Mouse (Mus musculus): ENCODE measurements around the gene Col26a1. TPM values are rescaled to one million over a fixed set of nuclear protein-coding genes. Genes with fewer than 3 reads are reported as not detected.

The Col26a1 gene
- polyA plus RNA-seq, 1 experiment from 2014 or later: 145 TPM

GRCm38 (mm10) chr5:136710742-136711141 lies 172.3 kb downstream of the Col26a1 start:
- H3K4me2 ChIP-seq: no peak overlapping the region
- no peak overlapping the region for H3K9ac ChIP-seq (replicated peaks)
- peaks cover under 1% of the 10 kb centered on the region; the same call in 1 of the 2 replicates for H3K9me3 ChIP-seq
- no peak for ATAC-seq (ENCODE audit: insufficient number of reproducible peaks, insufficient read depth, low FRiP score, low TSS enrichment, low read depth)
- 60% methylated on average over 4 of the region's 4 CpGs for WGBS
- H3K27ac ChIP-seq: no peak overlapping the region
- no peaks in the 10 kb centered on the region for H3K36me3 ChIP-seq
- no peak overlapping the region for H3K4me3 ChIP-seq (replicated peaks)
- H3K4me1 ChIP-seq (replicated peaks): peaks cover 15% of the 10 kb centered on the region
- H3K27me3 ChIP-seq: peaks cover 26% of the 10 kb centered on the region

- Histone ChIP-seq H3K36me3 (no peaks in the 10 kb centered on the region), H3K4me3 (replicated peaks) (no peak overlapping the region), H3K9me3 (peaks cover 3% of the 10 kb centered on the region; the same call in 1 of the 2 replicates), H3K9ac (replicated peaks) (no peak overlapping the region), H3K27ac (no peak overlapping the region), H3K4me1 (replicated peaks) (peaks cover 10% of the 10 kb centered on the region; the same call in 1 of the 2 replicates), H3K4me2 (no peak overlapping the region), H3K27me3 (0 out of 2 replicates have a peak, but pooled peaks cover 3% of the 10 kb centered on the region)
- 78% methylated on average over 12 of the region's 12 CpGs for WGBS
- no peak for ATAC-seq (ENCODE audit: insufficient number of reproducible peaks, insufficient read depth, low FRiP score, low TSS enrichment, low read depth)
Measured at GRCm38 (mm10) chr5:136708116-136708515, 174.9 kb downstream of the Col26a1 start.

DNA sequence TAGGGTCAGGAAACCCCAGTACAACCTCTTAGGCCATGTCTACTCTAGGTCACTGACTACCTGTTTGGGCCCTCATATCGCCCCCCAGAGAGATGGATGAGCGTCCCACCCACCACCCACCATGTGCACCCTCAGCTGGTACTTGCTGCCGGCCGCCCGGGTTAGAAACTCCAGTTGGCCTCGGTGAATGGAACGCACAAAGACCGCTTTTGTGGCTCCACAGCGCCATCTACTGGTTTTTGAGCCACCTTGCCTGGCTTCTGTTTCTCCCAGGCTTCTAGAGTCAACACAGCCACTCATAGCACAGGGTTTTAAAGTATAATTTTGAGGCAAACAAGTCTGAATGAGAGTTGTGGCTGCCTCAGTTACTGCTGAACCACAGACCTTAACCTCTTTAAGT lies 176.2 kb downstream of the Col26a1 start:
- peaks cover 10% of the 10 kb centered on the region; the same call in 1 of the 2 replicates for H3K4me1 ChIP-seq (replicated peaks)
- no peak overlapping the region for H3K27ac ChIP-seq
- no peak overlapping the region for H3K4me2 ChIP-seq
- peaks cover 3% of the 10 kb centered on the region; the same call in 1 of the 2 replicates for H3K9me3 ChIP-seq
- H3K4me3 ChIP-seq (replicated peaks): no peak overlapping the region
- no peak for ATAC-seq (ENCODE audit: insufficient number of reproducible peaks, insufficient read depth, low FRiP score, low TSS enrichment, low read depth)
- WGBS: 1% methylated on average over 9 of the region's 9 CpGs
- H3K9ac ChIP-seq (replicated peaks): no peak overlapping the region
- no peaks in the 10 kb centered on the region for H3K36me3 ChIP-seq
- H3K27me3 ChIP-seq: 0 out of 2 replicates have a peak, but pooled peaks cover 3% of the 10 kb centered on the region

GRCm38 (mm10) chr5:136705532-136705931 lies 177.5 kb downstream of the Col26a1 start:
- Histone ChIP-seq H3K27me3 (0 out of 2 replicates have a peak, but pooled peaks cover 3% of the 10 kb centered on the region), H3K9ac (replicated peaks) (no peak overlapping the region), H3K36me3 (no peaks in the 10 kb centered on the region), H3K27ac (no peak overlapping the region), H3K4me3 (replicated peaks) (no peak overlapping the region), H3K4me1 (replicated peaks) (peaks cover 5% of the 10 kb centered on the region; the same call in 1 of the 2 replicates), H3K4me2 (no peak overlapping the region), H3K9me3 (peaks cover 3% of the 10 kb centered on the region; the same call in 1 of the 2 replicates)
- 95% methylated on average over 3 of the region's 3 CpGs for WGBS
- ATAC-seq (ENCODE audit: insufficient number of reproducible peaks, insufficient read depth, low FRiP score, low TSS enrichment, low read depth): no peak

GRCm38 (mm10) chr5:136704151-136704550 lies 178.9 kb downstream of the Col26a1 start:
- Histone ChIP-seq H3K9ac (replicated peaks) (no peak overlapping the region), H3K4me2 (no peak overlapping the region), H3K27me3 (0 out of 2 replicates have a peak, but pooled peaks cover 3% of the 10 kb centered on the region), H3K4me3 (replicated peaks) (no peak overlapping the region), H3K9me3 (peaks cover 8% of the 10 kb centered on the region; the same call in 1 of the 2 replicates), H3K27ac (no peak overlapping the region), H3K4me1 (replicated peaks) (0 out of 2 replicates have a peak, but pooled peaks cover 4% of the 10 kb centered on the region), H3K36me3 (no peaks in the 10 kb centered on the region)
- no peak for ATAC-seq (ENCODE audit: insufficient number of reproducible peaks, insufficient read depth, low FRiP score, low TSS enrichment, low read depth)
- 47% methylated on average over 8 of the region's 8 CpGs for WGBS

DNA sequence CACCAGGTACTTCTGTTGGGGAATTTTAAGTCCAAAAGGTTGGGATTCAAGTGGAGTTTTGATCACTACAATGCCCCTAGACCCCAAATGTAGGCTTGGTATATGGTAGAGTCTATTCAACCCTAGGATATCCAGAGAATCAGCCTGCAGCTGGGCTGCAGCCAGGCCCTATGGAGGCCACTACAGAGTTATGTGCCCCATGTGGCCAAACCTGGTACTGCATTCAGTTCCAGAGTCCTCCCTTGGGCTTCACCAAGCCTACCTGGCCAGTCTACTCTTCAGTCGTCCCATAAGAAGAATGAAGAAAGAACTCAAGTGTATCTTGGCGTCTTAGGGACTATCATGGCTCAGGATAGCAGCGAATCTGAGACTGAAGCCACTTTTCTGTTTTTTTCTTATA lies 179.3 kb downstream of the Col26a1 start:
- Histone ChIP-seq H3K4me2 (no peak overlapping the region), H3K27ac (no peak overlapping the region), H3K4me1 (replicated peaks) (0 out of 2 replicates have a peak, but pooled peaks cover 4% of the 10 kb centered on the region), H3K9me3 (peaks cover 8% of the 10 kb centered on the region; the same call in 1 of the 2 replicates), H3K4me3 (replicated peaks) (no peak overlapping the region), H3K27me3 (0 out of 2 replicates have a peak, but pooled peaks cover 3% of the 10 kb centered on the region), H3K36me3 (no peaks in the 10 kb centered on the region), H3K9ac (replicated peaks) (no peak overlapping the region)
- 45% methylated on average over 3 of the region's 3 CpGs for WGBS
- no peak for ATAC-seq (ENCODE audit: insufficient number of reproducible peaks, insufficient read depth, low FRiP score, low TSS enrichment, low read depth)

DNA sequence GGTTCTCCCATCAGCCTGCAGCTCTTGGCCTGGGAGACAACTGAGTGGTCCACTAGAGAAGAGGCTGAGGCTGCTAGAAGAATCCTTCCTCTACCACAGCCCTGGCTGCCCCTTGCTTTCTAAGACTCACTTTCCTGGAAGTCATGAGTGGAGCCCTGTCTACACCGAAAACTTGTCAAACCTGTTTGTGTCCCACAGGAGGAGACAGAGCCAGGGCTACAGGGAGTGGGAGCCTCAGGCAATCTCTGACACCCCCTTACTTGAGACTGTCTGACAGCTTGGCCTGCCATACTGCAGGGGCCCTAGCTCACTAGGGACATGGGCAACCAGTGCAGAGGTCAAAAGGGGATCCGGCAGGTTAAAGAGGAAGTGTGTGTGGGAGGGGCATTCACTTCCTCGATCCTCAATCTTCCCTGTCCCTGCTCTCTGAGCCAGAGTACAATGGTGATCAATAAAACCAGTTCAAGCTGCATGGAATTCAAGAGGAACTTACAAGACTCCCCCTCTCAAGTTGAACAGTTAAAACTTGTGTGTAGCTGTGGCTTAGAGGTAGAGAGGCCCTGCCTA lies 180.8 kb downstream of the Col26a1 start:
- Histone ChIP-seq H3K27ac (no peak overlapping the region), H3K9ac (replicated peaks) (no peak overlapping the region), H3K36me3 (no peaks in the 10 kb centered on the region), H3K4me2 (no peak overlapping the region), H3K27me3 (no peaks in the 10 kb centered on the region), H3K9me3 (peaks cover 8% of the 10 kb centered on the region; the same call in 1 of the 2 replicates), H3K4me3 (replicated peaks) (no peak overlapping the region), H3K4me1 (replicated peaks) (0 out of 2 replicates have a peak, but pooled peaks cover 4% of the 10 kb centered on the region)
- 60% methylated on average over 3 of the region's 3 CpGs for WGBS
- ATAC-seq (ENCODE audit: insufficient number of reproducible peaks, insufficient read depth, low FRiP score, low TSS enrichment, low read depth): no peak; the same call in 1 of the 2 replicates

- no peak overlapping the region for H3K27ac ChIP-seq
- H3K4me2 ChIP-seq: no peak overlapping the region
- H3K9me3 ChIP-seq: 0 out of 2 replicates have a peak, but pooled peaks cover 5% of the 10 kb centered on the region
- H3K4me3 ChIP-seq (replicated peaks): no peak overlapping the region
- 77% methylated on average over 9 of the region's 9 CpGs for WGBS
- H3K27me3 ChIP-seq: no peaks in the 10 kb centered on the region
- ATAC-seq (ENCODE audit: insufficient number of reproducible peaks, insufficient read depth, low FRiP score, low TSS enrichment, low read depth): no peak
- H3K36me3 ChIP-seq: no peaks in the 10 kb centered on the region
- no peak overlapping the region for H3K9ac ChIP-seq (replicated peaks)
- H3K4me1 ChIP-seq (replicated peaks): peaks cover 8% of the 10 kb centered on the region
Measured at GRCm38 (mm10) chr5:136697618-136698017, 185.4 kb downstream of the Col26a1 start.

- Histone ChIP-seq H3K9me3 (0 out of 2 replicates have a peak, but pooled peaks cover 5% of the 10 kb centered on the region), H3K27ac (no peak overlapping the region), H3K4me3 (replicated peaks) (no peak overlapping the region), H3K36me3 (no peaks in the 10 kb centered on the region), H3K9ac (replicated peaks) (no peak overlapping the region), H3K4me1 (replicated peaks) (peaks cover 12% of the 10 kb centered on the region), H3K27me3 (no peaks in the 10 kb centered on the region), H3K4me2 (no peak overlapping the region)
- no peak for ATAC-seq (ENCODE audit: insufficient number of reproducible peaks, insufficient read depth, low FRiP score, low TSS enrichment, low read depth)
- WGBS: 64% methylated on average over 5 of the region's 5 CpGs
Measured at GRCm38 (mm10) chr5:136696516-136696915, 186.5 kb downstream of the Col26a1 start.

DNA sequence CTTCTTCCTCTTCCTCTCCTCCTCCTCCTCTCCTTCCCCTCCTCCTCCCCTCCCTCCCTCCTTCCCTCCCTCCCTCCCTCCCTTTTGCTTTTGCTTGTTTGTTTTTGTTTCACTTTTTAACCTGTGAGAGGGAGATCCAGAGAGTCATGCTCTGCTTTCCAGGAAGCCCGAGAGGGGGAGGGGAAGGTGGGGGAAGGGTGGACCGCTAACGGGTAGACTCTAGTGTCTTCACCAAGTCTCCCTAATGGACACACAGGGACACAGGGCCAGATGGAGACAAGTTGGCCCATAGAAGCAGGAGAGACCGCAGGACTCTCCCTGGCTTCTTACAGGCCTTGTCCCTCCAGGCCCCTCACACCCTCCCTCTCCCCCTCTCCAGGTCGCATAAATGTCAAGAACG lies 188.0 kb downstream of the Col26a1 start:
- H3K4me1 ChIP-seq (replicated peaks): peaks cover 12% of the 10 kb centered on the region
- 0 out of 2 replicates have a peak, but pooled peaks cover 3% of the 10 kb centered on the region for H3K9me3 ChIP-seq
- no peaks in the 10 kb centered on the region for H3K36me3 ChIP-seq
- no peak overlapping the region for H3K9ac ChIP-seq (replicated peaks)
- no peaks in the 10 kb centered on the region for H3K27me3 ChIP-seq
- ATAC-seq (ENCODE audit: insufficient number of reproducible peaks, insufficient read depth, low FRiP score, low TSS enrichment, low read depth): no peak
- WGBS: 66% methylated on average over 6 of the region's 6 CpGs
- no peak overlapping the region for H3K4me3 ChIP-seq (replicated peaks)
- no peak overlapping the region for H3K27ac ChIP-seq
- H3K4me2 ChIP-seq: no peak overlapping the region

DNA sequence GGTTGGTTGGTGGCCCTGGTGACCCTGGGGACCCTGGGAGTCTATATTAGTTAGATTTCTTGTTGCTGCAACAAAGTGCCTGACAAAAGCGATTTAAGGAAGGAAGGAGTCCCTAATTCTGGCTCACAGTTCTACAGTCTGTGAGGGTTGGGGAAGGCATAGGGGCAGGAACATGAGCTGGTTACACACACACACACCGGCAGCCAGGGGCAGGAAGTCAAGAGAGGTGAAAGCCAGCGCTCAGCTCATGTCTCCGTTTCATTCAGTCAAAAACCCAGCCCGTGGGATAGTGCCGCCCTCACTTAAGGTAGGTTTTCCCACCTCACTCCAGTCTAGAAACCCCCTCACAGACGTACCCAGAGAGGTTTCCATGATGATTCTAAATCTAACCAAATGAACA lies 189.6 kb downstream of the Col26a1 start:
- H3K27me3 ChIP-seq: no peaks in the 10 kb centered on the region
- ATAC-seq (ENCODE audit: insufficient number of reproducible peaks, insufficient read depth, low FRiP score, low TSS enrichment, low read depth): no peak

More for the DNA sequence above, 189.6 kb downstream of the Col26a1 start:
- no peaks in the 10 kb centered on the region for H3K36me3 ChIP-seq
- H3K9me3 ChIP-seq: no peaks in the 10 kb centered on the region
- peaks cover 12% of the 10 kb centered on the region for H3K4me1 ChIP-seq (replicated peaks)
- H3K27ac ChIP-seq: no peak overlapping the region
- H3K9ac ChIP-seq (replicated peaks): no peak overlapping the region
- H3K4me2 ChIP-seq: no peak overlapping the region
- no peak overlapping the region for H3K4me3 ChIP-seq (replicated peaks)
- WGBS: 83% methylated on average over 7 of the region's 7 CpGs

Measured in limb, embryonic 12.5 days (tissue).